Mouse (Mus musculus): Measurements from ENCODE around the gene Alg5. TPM values are rescaled to one million over a fixed set of nuclear protein-coding genes. Genes with fewer than 3 reads are reported as not detected.
"Not testable (repeated sequence)": the region's sequence is repeated elsewhere in the genome, so short reads cannot be mapped to it uniquely, and the experiment has no call there.

Gene Alg5
- 10 to 100 TPM in 1 of 2 experiments, 1 to 10 TPM in 1; 8.1 to 11.7 TPM for total RNA-seq (2021)
- long read RNA-seq, experiment 1, transcript Alg5-201 (10 exons, 1,471 nt), result major isoform, 19 of 20 reads
- long read RNA-seq, experiment 1, partial matches to known transcripts, result 0 of 20 reads
- long read RNA-seq, experiment 1, other reads (novel, unspliced or antisense), result 1 of 20 reads
- long read RNA-seq, experiment 2, transcript Alg5-201 (10 exons, 1,471 nt), result major isoform, 20 of 24 reads
- long read RNA-seq, experiment 2, partial matches to known transcripts, result 0 of 24 reads
- long read RNA-seq, experiment 2, other reads (novel, unspliced or antisense), result 2 of 24 reads

DNA sequence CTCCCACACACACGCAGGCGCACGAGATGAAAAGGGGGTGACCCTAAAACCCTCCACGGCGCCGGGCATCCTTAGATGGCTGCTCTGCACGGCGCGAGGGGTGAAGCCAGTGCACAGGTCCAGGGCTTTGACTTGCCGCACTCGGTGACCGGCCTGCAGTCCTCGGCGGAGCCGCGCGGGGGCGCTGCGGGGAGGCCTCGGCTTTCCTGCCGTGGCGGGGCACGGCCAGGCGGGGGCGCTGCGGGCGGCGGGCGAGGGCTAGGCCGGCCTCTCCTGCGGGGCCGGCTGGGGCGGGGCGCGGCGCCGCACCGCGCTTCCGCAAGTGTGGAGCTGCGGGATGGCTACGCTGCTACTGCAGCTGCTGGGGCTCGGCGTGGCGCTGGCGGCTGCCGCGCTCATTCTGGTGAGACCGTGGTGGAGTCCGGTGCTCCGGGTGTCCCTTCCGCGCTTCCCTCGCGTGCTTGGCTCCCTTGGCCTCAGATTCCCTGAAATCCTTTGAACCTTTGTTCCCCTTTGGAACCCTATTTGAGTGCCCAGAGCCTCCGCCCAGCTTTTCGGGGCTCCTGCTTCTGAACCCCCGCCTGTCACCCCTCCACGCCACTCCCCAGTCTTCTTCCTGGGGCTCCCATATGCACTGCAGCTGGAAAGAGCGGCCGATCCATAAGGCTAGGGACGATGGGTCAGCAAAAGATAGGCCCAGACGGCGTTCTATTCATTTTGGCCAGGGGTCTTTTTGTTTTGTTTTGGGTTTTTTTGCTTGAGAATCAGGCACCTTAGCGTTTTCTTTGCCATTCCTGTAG, at the start of gene Alg5, which contains the start of gene Exosc8:
Gene Alg5 (plus strand): TSS at position 293 of the 800 bp plus-strand sequence.
Gene Exosc8 (minus strand): TSS at position 147 of the 800 bp plus-strand sequence.
- intact Hi-C loops (cut with DNase I; ENCODE audit: low total_unique reads), result loop anchor here (5.0 kb wide), 1 partner anchor 332 kb away; no protein-coding TSS in a partner anchor
- peak; percentile 90 for DNase-seq

GRCm38 (mm10) chr3:54687245-54687644, 48.1 kb upstream of the Alg5 start:
- DNase-seq, result no peak
- intact Hi-C loops (cut with DNase I; ENCODE audit: low total_unique reads), result loop anchor here (5.0 kb wide), 1 partner anchor 330 kb away; no protein-coding TSS in a partner anchor

- no peak for DNase-seq
- intact Hi-C loops (cut with DNase I; ENCODE audit: low total_unique reads), result loop anchor here (5.0 kb wide), 1 partner anchor 332 kb away; no protein-coding TSS in a partner anchor
These were observed 46.2 kb upstream of the Alg5 start for GRCm38 (mm10) chr3:54689091-54689490.

DNA sequence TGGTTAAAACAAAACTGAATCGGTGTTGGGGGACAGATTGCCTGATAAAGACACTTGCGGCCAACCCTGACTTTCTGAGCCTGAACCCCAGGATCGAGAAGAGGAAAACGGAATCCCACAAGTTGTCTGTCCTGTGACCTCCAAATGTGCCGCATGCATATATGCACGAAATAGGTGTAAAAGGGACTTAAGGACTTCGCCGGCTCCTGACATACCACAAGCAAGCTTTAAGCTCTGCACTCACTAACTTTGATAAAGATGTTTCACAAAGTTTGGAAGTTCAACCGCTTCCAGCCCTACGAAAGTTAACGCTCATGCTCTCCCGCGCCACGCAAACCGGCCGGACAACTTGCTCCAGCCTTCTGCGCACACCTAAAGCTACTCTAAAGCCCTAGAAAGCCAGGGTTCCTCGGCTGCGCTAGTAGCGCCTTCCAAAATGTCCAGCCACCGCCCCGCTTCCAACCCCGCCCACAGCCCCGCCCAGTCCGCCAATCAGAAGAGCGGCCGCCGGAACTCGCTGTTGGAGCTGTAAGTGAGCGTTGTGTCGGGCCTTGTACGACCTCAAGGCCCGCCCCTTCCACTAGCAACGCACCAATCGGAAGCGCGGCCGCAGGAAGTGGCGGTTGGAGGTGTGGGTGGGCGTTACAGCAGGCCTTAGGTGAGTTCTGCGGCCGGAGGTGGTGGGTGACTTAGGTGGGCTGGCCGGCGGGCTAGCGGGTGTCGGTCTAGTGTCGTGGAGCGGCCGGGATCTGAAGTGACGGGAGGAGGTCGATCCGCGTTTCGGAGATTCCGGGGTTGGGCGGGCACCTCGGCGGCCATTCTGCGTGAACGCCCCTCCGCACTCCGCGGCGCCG, 42.9 kb upstream of the Alg5 start, which contains the start of gene Supt20:
Gene Supt20 (plus strand): TSS at position 606 of the 854 bp plus-strand sequence.
- peak; percentile 93 for DNase-seq
- intact Hi-C loops (cut with DNase I; ENCODE audit: low total_unique reads), result no loop called here

DNA sequence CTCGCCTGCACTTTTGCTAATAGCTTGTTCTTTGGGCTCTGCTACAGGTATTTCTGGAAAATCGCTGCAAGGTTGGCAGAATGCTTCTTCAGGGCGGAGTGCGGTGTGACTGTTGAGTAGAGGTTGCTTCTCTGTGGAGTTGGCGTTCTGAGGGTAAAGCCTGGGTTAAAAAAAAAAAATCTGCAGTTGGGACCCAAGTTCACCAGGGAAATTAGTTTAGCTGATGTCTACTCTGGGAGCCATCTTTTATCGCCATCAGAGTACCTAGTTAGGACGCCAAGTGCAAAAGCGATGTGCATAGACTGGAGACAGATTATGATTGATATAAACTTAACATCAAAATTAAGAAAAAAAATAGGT, 42.3 kb upstream of the Alg5 start:
- no peak for DNase-seq
- intact Hi-C loops (cut with DNase I; ENCODE audit: low total_unique reads), result no loop called here

GRCm38 (mm10) chr3:54699759-54700301, 35.5 kb upstream of the Alg5 start:
- intact Hi-C loops (cut with DNase I; ENCODE audit: low total_unique reads), result no loop called here
- DNase-seq, result no peak

DNA sequence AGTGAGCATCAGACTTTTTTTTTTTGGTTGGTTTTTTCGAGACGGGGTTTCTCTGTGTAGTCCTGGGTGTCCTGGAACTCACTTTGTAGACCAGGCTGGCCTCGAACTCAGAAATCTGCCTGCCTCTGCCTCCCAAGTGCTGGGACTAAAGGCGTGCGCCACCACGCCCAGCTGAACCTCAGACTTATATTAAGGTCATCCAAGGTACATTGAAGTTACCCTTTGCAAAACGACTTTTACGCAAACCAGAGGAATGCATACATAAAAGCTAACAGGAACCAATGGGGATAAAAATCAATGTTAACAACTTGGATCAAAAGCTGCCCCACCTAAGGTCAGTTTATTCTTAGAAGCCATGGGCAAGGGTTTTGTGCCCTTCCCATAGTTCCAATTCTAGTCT, 31.2 kb upstream of the Alg5 start:
- intact Hi-C loops (cut with DNase I; ENCODE audit: low total_unique reads); DNase-seq: not testable (repeated sequence)

DNA sequence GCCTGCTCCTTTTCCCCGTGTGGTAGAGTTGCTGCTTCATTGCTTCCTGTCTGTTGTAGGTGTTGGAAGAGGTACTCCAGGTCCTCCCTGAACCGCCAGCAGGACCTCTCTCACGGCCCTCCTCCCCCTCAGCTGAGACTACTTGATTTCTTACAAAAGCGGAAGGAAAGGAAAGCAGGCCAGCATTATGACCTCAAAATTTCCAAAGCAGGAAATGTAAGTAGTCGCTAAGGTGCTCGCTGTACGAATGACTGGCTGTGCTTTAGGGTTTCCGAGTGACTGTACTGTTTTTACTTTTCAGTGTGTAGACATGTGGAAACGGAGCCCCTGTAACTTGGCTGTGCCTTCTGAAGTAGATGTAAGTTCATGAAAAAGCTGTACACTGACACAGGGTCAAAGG, 26.4 kb upstream of the Alg5 start:
- intact Hi-C loops (cut with DNase I; ENCODE audit: low total_unique reads), result no loop called here
- DNase-seq, result no peak

- intact Hi-C loops (cut with DNase I; ENCODE audit: low total_unique reads), result no loop called here
- DNase-seq, result no peak
These were observed 21.1 kb upstream of the Alg5 start, which contains the start of gene Gm21958 for GRCm38 (mm10) chr3:54714253-54714652. Gene Gm21958, minus strand, starts transcription at chr3:54714353.

- no peak for DNase-seq
- intact Hi-C loops (cut with DNase I; ENCODE audit: low total_unique reads), result no loop called here
These were observed 19.9 kb upstream of the Alg5 start for GRCm38 (mm10) chr3:54715461-54715860.

GRCm38 (mm10) chr3:54717348-54717747, 18.0 kb upstream of the Alg5 start:
- intact Hi-C loops (cut with DNase I; ENCODE audit: low total_unique reads), result no loop called here
- no peak for DNase-seq

- intact Hi-C loops (cut with DNase I; ENCODE audit: low total_unique reads), result no loop called here
- DNase-seq, result no peak
These were observed 16.4 kb upstream of the Alg5 start for GRCm38 (mm10) chr3:54718947-54719346.

GRCm38 (mm10) chr3:54723741-54724500, 11.4 kb upstream of the Alg5 start:
- intact Hi-C loops (cut with DNase I; ENCODE audit: low total_unique reads), result no loop called here
- DNase-seq, result no peak

- intact Hi-C loops (cut with DNase I; ENCODE audit: low total_unique reads), result no loop called here
- DNase-seq, result no peak
These were observed 10.0 kb upstream of the Alg5 start for GRCm38 (mm10) chr3:54725344-54725743.

DNA sequence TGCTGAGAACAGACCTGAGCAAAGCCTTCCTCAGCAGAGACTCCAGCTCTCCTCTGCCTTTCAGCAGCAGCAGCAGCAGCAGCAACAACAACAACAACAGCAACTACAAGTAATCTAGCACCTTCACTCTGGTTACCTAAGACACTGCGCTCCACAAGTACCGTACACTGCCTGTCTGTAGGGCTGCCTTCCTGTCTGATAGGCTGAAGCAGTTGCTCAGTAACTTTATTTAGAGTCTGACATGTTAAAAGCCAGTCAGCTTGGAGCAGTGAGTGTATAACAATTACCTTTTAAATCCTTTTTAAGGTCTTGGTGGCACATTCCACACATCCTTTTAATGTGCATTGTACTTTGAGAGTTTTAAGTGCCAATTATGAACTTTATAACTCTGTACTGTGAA, 7.8 kb upstream of the Alg5 start:
- no peak for DNase-seq
- intact Hi-C loops (cut with DNase I; ENCODE audit: low total_unique reads), result no loop called here

DNA sequence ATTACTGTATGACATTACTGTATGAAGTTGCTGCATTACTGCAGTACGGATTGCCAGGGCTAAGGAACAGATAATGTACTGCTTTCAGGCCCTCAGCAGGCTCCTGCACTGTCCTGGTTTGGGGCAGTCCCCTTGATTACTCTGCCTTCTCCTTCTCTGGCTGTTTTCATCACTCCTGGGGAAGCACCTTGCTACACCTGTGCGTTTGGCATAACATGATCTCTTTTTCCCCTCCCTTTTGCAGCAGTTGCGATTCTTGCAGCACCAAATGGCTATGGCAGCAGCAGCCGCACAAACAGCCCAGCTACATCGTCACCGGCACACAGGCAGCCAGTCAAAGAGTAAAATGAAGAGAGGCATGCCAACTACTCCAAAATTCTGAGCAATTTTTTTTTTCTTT, 7.2 kb upstream of the Alg5 start:
- DNase-seq, result no peak
- intact Hi-C loops (cut with DNase I; ENCODE audit: low total_unique reads), result no loop called here

DNA sequence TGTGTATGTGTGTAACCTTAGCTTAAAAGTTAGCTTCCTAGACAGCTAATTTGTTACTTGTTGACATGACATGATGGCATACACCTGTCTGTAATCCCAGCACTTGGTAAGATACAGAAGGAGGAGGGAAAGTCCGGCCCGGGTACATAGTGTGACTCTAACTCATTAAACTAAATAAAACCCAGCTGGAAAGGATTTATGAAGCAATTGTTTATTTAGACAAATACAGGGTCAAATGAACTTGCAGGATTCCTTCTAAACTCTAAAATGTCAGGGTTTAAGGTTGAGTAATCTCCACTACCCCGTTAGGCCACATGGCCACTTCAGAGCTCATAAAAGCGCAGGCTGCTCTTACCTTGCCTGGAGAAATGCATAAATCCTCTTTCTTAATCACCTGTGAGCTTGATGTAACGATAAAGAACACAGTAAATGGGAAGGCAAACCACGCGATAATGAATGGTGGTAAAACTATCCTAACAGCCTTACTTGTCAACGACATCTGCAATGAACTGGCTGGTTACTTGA, 3.7 kb upstream of the Alg5 start:
- intact Hi-C loops (cut with DNase I; ENCODE audit: low total_unique reads), result no loop called here

GRCm38 (mm10) chr3:54732371-54732770, 3.0 kb upstream of the Alg5 start:
- DNase-seq, result no peak
- intact Hi-C loops (cut with DNase I; ENCODE audit: low total_unique reads), result no loop called here

More for the DNA sequence above, 3.7 kb upstream of the Alg5 start:
- DNase-seq, result no peak
